Mouse (Mus musculus) liver, adult 2 months (tissue): ENCODE results near the gene 4932438H23Rik. TPM values are rescaled to one million over a fixed set of nuclear protein-coding genes. Genes with fewer than 3 reads are reported as not detected.
A peak's percentile ranks its signal among the peaks of the same experiment; 100 is the strongest.

Experiments used
- DNase-seq: peaks from one replicate; pipeline ENCODE4 v3.0.0-alpha.2; 2011; ENCODE audit warnings: low read depth, low spot score; ENCODE audit errors: extremely low read depth
- H3K27ac ChIP-seq: fragments of 200-500 bp; replicated peaks from 2 replicates; pipeline ENCODE4 v1.5.1; 2012; ENCODE audit warnings: low read depth, mild to moderate bottlenecking, control low read depth, inconsistent platforms, low read length; ENCODE audit not compliant: insufficient read depth
- H3K27me3 ChIP-seq: fragments of 200-500 bp; 2 replicates; pipeline ENCODE4 v1.6.1; 2012; ENCODE audit warnings: mild to moderate bottlenecking, moderate library complexity, low read length, inconsistent platforms; ENCODE audit not compliant: control insufficient read depth, insufficient read depth
- H3K36me3 ChIP-seq: fragments of 200-500 bp; 2 replicates; pipeline ENCODE4 v1.6.1; 2012; ENCODE audit warnings: low read length, inconsistent platforms; ENCODE audit not compliant: control insufficient read depth, insufficient read depth
- H3K4me1 ChIP-seq: fragments of 200-500 bp; 2 replicates; pipeline ENCODE4 v1.6.1; 2011; ENCODE audit warnings: low read length; ENCODE audit not compliant: control insufficient read depth, insufficient read depth
- H3K4me3 ChIP-seq: fragments of 200-500 bp; 2 replicates; pipeline ENCODE4 v1.5.1; 2011; ENCODE audit warnings: low read depth, mild to moderate bottlenecking, control low read depth, low read length, moderate library complexity; ENCODE audit not compliant: insufficient read depth
- H3K79me2 ChIP-seq: fragments of 200-500 bp; 2 replicates; pipeline ENCODE4 v1.6.1; 2012; ENCODE audit warnings: inconsistent platforms, mild to moderate bottlenecking, low read length, moderate library complexity; ENCODE audit not compliant: control insufficient read depth, insufficient read depth
- H3K9ac ChIP-seq: fragments of 200-500 bp; 2 replicates; pipeline ENCODE4 v1.6.1; 2012; ENCODE audit warnings: low read depth, mild to moderate bottlenecking, control low read depth, inconsistent platforms, low read length
- CTCF ChIP-seq: fragments of 200-500 bp; IDR thresholded peaks from 2 replicates; pipeline ENCODE4 v1.5.1; 2011; ENCODE audit warnings: low read depth, low read length, control low read depth
- POLR2A ChIP-seq: fragments of 200-500 bp; IDR thresholded peaks from 2 replicates; pipeline ENCODE4 v1.6.1; 2011; ENCODE audit warnings: low read length, control low read depth; ENCODE audit not compliant: insufficient read depth; ENCODE audit errors: extremely low read depth
- WGBS: fragments of 180-500 bp; shearing (Covaris S2); methylation state at CpG from one replicate; pipeline ENCODE4 v1.1.7; 2018; 5-methylcytosine and 5-hydroxymethylcytosine counted together
- polyA plus RNA-seq: library from polyadenylated mRNA; depleted of rRNA; stranded (reverse); fragments of >200 nt; gene quantifications from 2 replicates; pipeline ENCODE4 v1.2.3, GENCODE M21; 2012
- total RNA-seq: library from RNA; depleted of rRNA; stranded (reverse); fragments of >200 nt; gene quantifications from 2 replicates; pipeline ENCODE4 v1.2.3, GENCODE M21; 2014

4932438H23Rik gene
- total and polyA plus RNA-seq, 2 experiments = not detected

GRCm38 (mm10) chr16:91015761-91016160, 79.2 kb downstream of the 4932438H23Rik start:
- TF ChIP-seq CTCF (no peak), POLR2A (no peak)
- 92% methylated on average over 4 of the region's 4 CpGs for WGBS
- Histone ChIP-seq H3K36me3 (peaks cover 33% of the 10 kb centered on the region), H3K27me3 (no peaks in the 10 kb centered on the region), H3K27ac (no peak overlapping the region), H3K4me3 (no peak overlapping the region), H3K79me2 (no peaks in the 10 kb centered on the region), H3K9ac (no peak overlapping the region), H3K4me1 (no peaks in the 10 kb centered on the region)
- DNase-seq = no peak

DNA sequence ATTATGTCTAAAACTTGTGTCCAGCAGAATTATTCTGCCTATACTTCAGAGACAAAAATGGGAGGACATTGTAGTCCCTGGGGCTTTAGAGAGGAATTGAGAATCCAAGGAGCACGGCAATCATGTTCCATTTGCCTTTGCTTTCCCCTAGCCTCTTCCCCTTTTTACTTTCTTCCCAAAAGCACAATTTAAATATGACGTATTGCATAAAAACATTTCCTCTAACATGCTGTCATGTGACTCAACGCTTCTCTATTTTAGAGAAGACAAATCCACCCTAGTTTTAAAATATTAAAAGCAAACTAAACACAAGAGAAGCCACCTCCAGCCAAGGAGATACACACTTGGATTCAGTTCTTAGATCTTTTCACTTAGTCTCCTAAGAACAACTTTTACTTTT, 83.1 kb downstream of the 4932438H23Rik start:
- Histone ChIP-seq H3K4me1 (peaks cover 3% of the 10 kb centered on the region), H3K9ac (no peak overlapping the region), H3K36me3 (peaks cover 9% of the 10 kb centered on the region; the same call in 1 of the 2 replicates), H3K27ac (no peak overlapping the region; the same call in 1 of the 2 replicates), H3K79me2 (peaks cover 5% of the 10 kb centered on the region; the same call in 1 of the 2 replicates), H3K27me3 (no peaks in the 10 kb centered on the region), H3K4me3 (no peak overlapping the region)
- DNase-seq = peak; percentile 31
- WGBS = 29% methylated on average over 3 of the region's 3 CpGs
- no peak for TF ChIP-seq POLR2A
- no peak for TF ChIP-seq CTCF

DNA sequence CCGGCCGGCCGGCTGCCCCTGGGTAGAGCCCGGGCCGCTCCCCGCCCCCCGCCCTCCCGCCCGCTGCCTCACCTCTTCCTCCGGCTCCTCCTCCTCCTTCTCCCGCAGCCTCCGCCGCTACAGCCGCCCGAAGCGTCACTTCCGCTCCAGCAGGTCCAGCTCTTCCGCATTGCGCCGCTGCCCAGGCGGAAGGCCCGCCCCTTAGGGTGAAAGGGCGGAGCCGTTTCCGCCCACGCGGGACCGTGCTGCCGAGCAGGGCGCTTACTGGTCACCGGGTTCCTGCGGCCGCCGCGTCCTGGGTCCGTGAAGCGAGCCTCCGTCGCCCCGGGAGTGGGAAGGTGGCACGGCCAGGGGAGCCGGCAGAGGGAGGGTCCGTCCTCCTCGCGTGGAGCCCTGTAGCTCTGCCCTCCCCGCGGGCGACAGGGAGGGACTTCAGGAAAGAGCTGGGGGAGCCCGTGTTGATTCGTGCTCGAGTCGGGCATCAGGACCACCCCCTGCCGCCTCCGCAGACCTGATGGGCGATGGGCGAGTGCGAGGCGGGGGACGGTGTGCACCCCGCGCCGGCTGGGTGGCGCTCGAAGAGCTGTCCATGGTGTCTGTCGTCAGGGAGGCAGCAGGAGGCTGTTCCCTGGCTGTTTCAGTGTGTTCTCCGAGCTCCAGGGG, 83.8 kb downstream of the 4932438H23Rik start, which contains the start of gene Synj1:
TSS of gene Synj1 (minus strand) at position 288 of the 663 bp plus-strand sequence.
- H3K9ac ChIP-seq = peak within 1 kb of the TSS; percentile 84
- under 1% methylated on average over 61 of the region's 66 CpGs for WGBS
- peaks cover 3% of the 10 kb centered on the region for H3K4me1 ChIP-seq
- peaks cover 7% of the 10 kb centered on the region; the same call in 1 of the 2 replicates for H3K36me3 ChIP-seq
- H3K79me2 ChIP-seq = peaks cover 5% of the 10 kb centered on the region; the same call in 1 of the 2 replicates
- peak within 1 kb of the TSS; percentile 63 for H3K27ac ChIP-seq
- H3K4me3 ChIP-seq = peak within 1 kb of the TSS; percentile 89
- TF ChIP-seq POLR2A = 0 out of 2 replicates have a peak, but pooled peaks have one; percentile 28
- no peak for TF ChIP-seq CTCF
- H3K27me3 ChIP-seq = no peaks in the 10 kb centered on the region
- DNase-seq = peak; percentile 82

DNA sequence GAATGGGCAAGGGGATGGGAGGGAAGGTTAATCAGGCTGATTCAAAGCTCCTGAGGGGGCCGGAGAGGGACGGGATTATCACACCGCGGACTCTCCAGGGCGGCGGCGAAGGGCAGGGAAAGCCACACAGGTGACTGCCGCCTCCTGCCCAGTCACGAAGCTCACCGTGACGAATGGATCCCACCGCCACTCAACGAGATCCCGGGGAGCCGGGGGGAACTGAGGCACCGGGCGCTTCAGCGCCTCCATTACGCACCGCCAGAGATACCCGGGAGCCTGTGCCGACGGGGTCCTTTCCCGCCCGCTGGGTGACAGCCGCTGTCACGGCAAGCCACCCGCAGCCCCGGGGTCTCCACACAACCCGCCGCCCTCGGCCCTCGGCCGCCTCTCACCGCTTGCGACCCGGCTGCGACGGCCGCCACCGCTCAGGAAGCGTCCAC, 84.3 kb downstream of the 4932438H23Rik start:
- Histone ChIP-seq H3K27ac (peak overlapping the region; percentile 63), H3K79me2 (peaks cover 5% of the 10 kb centered on the region; the same call in 1 of the 2 replicates), H3K36me3 (peaks cover 3% of the 10 kb centered on the region; the same call in 1 of the 2 replicates), H3K9ac (peak overlapping the region; percentile 84), H3K4me1 (peaks cover 3% of the 10 kb centered on the region), H3K27me3 (no peaks in the 10 kb centered on the region), H3K4me3 (peak overlapping the region; percentile 89)
- TF ChIP-seq POLR2A = no peak
- TF ChIP-seq CTCF = no peak
- WGBS = under 1% methylated on average over 41 of the region's 42 CpGs
- DNase-seq = no peak

- H3K27me3 ChIP-seq = no peaks in the 10 kb centered on the region
- peaks cover 3% of the 10 kb centered on the region; the same call in 1 of the 2 replicates for H3K36me3 ChIP-seq
- peak overlapping the region; percentile 63; the same call in 1 of the 2 replicates for H3K27ac ChIP-seq
- peak overlapping the region; percentile 84 for H3K9ac ChIP-seq
- WGBS = 3% methylated on average over 19 of the region's 19 CpGs
- H3K79me2 ChIP-seq = peaks cover 5% of the 10 kb centered on the region; the same call in 1 of the 2 replicates
- DNase-seq = no peak
- peaks cover 3% of the 10 kb centered on the region for H3K4me1 ChIP-seq
- no peak for TF ChIP-seq POLR2A
- TF ChIP-seq CTCF = no peak
- peak overlapping the region; percentile 89 for H3K4me3 ChIP-seq
Observed at GRCm38 (mm10) chr16:91009942-91010529, 84.9 kb downstream of the 4932438H23Rik start.
